Mouse (Mus musculus) left cerebral cortex, postnatal 14 days (tissue): ENCODE results near the gene Zfpm1. TPM values are rescaled to one million over a fixed set of nuclear protein-coding genes. Genes with fewer than 3 reads are reported as not detected.

ENCODE experiments used
- DNase-seq, 2 experiments: peaks; one replicate each; pipeline ENCODE4 v3.0.0; 2021 to 2022; ENCODE audit warnings: low spot score in 2 of 2, mixed read lengths in 1 of 2
- intact Hi-C: fragments of 180-260 bp; cut with DNase I; formaldehyde crosslinking; loops from one replicate; pipeline ENCODE4 v1.15.1; 2025
- total RNA-seq, 2 experiments: library from RNA; stranded (reverse); gene quantifications; 2 replicates each; pipeline ENCODE4 v1.2.3; 2021

Gene Zfpm1
- total RNA-seq, 2 experiments from 2014 or later: 20.4 to 25.2 TPM

DNA sequence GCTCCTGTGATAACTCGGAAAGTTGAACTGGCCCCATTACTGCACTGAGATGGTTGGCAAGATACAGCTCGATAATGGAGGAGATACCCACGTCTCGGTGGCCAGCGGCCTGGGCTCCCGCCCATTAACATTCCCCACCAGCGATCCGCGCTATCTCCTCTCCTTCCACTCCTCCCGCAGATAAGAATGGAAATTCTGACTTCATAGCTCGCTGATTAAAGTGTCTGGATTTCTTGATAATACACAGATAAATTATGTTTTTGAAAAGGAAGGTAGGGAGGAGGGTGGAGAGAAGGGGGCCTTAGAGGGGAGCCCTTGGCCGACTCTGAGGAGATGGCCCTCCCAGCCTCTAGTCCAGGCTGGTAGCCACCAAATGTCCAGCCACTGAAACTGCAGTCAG, 9.1 kb downstream of the Zfpm1 start:
- intact Hi-C loops: no loop called here
- no peak for DNase-seq

DNA sequence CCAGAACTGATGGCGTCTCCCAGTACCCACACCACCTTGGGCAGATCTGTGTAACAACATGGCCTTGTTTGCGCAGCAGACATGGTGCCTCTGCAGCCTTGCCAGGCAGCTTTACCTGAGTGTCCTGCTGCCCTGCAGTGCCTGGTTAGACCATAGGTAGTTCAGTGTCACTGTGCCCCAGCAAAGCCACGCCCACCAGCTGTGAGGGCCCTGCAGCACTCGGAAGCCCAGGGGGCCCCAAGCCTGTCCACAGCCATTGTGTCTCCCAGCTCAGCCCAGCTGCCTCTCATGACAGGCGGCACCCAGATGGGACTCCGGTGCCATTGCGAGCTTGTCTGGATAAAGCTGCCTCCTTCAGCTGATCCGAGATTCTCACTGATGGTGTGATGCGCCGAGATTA, 9.6 kb downstream of the Zfpm1 start:
- DNase-seq: no peak
- intact Hi-C loops: no loop called here

DNA sequence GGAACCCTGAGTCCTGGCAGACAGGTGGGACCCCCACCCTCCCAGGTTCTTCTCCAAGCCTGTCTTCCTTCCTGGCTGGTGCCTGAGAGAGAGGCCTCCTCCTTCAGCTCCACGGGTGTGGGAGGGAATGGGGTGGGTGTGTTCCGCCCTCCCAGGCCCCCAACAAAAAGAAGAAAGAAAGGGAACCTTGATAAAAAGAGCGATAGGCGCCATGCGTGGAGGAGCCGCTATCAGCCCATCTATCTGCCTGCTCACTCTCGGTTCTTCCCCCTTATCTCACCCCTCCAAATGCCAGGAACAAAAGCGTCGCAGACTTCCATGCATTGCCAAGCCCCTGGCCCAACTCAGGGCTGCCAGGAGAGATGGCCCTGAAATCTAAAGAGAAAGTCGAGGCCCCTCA, 11.5 kb downstream of the Zfpm1 start:
- DNase-seq: no peak
- intact Hi-C loops: no loop called here

DNA sequence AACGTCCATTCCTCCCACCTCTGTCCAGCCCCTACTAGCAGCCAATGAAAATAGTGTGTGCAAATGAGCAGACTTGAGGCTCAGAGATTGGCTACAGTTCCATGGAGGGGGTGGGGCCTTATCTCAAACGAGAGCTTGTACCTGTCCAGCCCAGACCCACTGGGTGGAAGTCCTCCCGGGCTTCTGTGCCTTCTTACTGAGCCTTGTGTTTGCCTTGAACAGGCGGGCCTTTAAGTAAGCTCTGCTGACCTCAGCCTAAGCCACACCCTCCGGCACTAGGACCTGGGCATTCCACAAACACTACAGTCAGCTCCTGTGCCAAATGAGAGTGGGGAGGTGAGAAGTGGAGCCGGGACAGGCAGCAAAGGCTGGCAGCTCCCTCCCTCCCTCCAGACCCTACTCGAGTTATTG, 12.3 kb downstream of the Zfpm1 start:
- intact Hi-C loops: no loop called here
- DNase-seq: no peak

DNA sequence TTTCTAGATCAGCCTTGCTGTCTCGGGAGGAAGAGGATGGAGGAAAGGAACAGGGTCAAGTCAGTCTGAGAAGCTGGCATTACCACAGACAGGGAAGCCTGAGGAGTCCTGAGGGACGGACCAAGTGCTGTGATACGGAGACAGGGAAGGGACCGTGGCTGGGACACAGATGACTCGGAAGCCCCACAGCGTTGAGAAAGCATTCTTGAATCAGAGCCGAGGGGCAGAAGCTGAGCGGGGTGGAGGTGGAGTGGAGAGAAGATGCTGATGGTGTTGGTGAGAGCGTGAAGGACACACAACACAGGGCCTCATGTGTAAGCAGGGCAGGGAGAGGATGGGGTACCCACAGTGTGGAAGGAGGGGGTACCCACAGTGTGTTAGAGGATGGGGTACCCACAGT, 13.4 kb downstream of the Zfpm1 start:
- intact Hi-C loops: no loop called here
- no peak for DNase-seq

DNA sequence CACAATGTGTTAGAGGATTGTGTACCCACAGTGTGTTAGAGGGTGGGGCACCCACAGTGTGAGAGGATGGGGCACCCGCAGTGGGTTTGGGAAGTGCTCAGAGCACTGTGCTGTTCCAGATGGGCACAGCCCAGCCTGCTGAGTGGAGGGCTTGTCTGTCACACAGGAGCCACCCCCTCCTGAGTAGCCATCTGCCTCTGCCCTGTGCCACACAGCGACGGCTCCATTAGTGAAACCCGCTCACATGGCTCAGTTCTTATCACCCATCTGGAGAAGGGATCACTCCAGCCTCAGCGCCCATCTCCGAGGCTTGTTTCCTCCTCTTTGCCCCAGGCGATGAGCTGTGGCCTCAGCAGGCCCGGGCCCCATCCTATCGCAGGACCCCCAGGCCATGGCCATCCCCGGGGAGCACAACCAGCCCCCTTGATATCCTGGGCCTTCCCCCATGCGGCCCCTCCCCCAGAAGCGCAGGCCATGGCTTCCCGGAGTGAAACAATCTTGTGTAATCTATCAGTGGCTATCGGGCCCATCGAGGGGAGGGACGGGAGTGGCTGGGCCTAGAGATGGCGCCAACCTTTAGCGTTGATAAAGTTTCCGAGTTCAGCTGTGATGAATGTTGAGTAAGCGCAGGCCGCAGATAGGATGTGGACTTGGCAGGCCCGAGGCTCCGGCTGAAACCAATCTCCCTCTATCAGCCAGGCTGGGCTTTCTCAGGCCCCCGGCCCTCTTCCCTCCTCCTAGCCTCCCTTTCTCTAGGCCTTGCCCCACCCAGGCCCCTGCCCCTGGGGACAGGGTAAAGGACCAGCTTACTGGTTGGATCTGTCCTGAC, 14.4 kb downstream of the Zfpm1 start:
- intact Hi-C loops: no loop called here

DNA sequence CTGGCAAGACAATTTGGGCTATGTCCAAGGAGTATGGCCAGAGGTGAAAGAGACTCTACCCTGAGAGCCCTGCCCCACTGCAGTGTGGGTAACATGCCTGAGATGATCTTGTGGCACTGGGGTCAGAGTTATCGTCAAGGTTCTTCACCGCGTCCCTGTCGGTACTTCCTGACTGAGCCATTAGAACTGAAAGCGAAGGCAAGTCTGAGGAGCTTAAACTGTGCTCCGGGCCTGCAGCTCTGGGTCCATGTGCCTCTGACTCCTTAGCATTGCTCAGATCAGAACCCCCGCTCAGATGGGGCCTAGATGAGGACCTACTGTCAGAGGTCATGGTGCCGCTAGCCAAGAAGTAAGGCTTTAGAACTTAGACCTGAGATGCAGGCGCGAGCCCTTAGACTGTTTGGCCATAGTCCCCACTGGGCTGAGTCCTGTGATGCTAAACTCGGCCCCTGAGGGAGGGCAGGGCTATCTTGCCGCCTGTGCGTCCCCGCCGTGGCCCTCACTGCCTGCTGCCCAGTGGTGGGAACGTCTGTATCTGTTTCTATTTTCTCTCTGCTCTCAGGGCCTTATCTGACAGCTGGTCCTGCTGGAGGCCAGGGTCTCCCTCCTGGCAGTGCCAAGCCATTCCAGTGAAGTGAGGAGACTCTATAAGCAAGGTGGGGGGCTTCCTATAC, 17.8 kb downstream of the Zfpm1 start:
- no peak for DNase-seq
- intact Hi-C loops: no loop called here

More for the DNA sequence above, 14.4 kb downstream of the Zfpm1 start:
- no peak for DNase-seq

DNA sequence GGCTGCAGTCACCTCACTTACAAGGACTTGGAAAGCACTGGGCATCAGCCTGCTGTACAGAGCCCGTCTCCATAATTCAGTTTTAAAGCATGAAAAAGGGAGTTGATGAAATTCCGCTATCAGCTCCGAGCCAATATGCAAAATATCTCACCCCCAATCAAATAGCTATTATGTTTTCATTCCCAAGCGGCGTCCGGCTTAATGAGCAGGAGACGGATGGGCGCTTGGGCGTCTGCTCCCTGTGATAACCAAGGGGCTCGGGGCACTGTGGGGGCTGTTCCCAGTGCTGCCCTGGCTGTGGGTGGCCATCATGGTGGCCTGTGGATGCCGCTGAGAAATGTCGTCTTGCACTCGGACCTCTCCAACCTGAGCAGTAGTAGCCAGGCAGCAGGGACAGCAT, 19.1 kb downstream of the Zfpm1 start:
- no peak for DNase-seq
- intact Hi-C loops: no loop called here

DNA sequence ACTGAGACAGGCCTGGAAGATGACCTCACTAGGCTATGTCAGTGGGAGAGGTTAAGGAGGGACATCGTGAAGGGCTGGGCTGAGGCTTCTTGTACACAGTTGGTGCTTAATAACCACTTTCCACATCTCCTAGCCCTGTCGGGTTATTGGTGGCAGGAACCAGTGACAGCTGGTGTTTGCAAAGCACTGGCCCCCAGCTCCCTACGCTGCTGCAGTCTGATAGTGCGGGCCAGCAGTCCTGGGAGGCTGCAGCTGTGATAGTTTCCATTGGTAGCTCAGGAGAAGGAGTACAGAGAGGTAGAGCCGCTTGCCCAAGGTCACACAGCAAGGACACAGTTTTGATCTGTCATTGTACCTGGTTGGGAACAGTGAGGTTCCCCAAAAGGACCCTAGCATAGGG, 19.9 kb downstream of the Zfpm1 start:
- DNase-seq: no peak
- intact Hi-C loops: no loop called here

DNA sequence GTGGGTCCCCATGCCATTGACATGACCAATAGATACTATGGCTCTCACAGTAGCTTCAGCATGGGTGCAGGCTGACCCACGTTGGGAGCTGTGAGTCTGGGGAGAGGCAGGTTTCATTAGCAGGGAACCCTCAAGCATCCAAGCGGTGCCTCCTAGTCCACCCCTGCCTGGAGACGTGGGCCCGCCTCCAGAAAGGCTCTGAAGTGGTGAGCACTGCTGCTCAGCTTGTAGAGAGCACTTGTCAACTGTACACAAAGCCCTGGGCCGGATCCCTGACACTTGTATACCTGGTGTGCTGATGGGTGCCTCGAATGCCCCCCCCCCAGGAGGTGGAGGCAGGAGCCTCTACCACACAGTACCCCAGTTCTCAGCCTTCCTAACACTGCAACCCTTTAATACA, 21.5 kb downstream of the Zfpm1 start:
- DNase-seq: no peak
- intact Hi-C loops: no loop called here

DNA sequence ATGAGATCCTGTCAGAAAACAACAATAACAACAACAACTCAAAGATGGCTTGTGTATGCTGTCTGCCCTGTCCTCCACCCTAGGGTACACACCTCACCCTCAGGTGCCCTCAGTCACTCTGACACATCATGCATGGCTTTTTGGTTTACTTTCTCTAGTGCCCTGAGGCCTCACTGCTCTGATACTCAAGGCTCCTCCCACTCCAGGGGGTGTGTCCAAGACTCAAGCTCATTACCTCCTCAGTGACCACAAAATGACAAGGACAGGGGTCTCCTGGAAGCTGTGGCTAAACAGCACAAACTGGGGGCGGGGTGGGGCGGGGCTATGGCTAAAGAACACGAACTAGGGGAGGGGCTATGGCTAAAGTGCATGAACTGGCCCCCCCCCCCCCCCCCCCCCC, 22.1 kb downstream of the Zfpm1 start:
- no peak for DNase-seq
- intact Hi-C loops: no loop called here

DNA sequence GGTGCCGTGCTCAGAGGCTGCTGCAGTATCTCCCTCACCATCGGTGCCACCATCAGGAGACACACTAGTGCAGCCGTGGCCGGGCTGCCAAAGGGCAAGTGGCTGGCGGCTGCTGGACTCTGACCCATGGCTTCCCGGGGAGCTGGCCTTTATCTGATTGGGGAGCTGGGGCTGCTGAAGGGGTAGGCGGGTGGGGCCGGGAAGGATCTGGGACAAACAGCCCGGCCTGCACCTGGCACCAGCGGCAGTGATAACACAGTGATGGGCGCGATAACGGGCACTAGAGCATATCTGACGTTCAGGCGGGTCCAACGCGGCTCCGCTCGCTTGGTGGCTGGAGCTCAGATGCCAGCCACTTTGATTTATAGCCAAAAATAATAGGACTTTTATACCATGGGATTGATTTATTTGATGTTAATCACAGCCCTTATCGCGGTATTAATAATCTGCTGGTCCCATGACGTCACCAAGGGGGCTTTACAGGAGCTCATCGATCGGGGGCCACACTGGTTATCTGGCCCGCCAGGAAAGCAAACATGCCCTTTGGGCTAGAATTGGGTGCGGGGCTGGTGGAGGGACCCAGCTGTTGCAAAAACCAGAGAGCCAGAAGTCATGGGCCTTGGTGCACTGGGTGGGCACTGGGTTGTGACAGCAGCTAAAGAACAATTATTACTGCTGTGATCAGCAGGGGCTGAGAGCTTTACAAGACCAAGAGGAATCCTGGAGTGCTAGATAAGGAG, 24.9 kb downstream of the Zfpm1 start:
- intact Hi-C loops: no loop called here
- DNase-seq: no peak

DNA sequence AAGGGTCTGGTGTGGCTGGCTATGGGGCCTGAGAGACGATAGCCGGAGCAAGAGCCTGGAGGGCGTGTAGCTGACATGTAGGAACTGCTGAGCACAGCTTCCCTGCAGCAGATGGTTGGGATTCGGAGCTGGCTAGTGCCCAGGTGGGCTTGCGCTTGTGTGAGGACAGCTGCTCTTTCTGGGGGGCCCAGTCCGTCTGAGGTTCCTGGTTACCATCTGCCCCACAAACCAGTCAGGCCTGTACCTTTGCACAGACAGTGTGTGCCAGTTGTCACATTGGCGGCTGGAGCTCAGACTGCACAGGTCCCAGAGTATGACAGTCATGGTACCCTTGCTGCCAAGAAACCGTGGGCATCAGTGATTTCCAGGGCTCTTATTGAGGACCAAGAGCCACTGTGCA, 25.9 kb downstream of the Zfpm1 start:
- no peak for DNase-seq
- intact Hi-C loops: no loop called here

DNA sequence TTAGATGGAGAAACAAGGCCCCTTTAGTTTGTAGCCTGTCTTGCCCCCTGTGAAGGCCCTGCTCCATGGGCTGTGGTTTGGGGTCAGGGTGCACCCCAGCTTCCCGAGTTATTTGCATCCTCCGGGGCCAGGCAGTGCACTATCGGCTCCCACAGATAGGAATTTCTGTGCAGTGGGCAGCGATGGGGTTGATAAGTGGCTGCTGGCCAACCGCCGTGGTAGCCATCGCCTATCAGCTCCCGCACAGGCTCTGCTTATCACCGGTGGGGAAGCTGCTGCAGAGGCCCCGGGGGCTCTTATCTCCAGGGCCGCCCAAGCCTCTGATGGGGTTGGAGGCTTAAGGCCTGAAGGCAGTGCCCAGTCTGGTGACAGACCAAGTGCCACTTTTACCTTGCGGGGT, 27.3 kb downstream of the Zfpm1 start:
- DNase-seq: no peak
- intact Hi-C loops: no loop called here

DNA sequence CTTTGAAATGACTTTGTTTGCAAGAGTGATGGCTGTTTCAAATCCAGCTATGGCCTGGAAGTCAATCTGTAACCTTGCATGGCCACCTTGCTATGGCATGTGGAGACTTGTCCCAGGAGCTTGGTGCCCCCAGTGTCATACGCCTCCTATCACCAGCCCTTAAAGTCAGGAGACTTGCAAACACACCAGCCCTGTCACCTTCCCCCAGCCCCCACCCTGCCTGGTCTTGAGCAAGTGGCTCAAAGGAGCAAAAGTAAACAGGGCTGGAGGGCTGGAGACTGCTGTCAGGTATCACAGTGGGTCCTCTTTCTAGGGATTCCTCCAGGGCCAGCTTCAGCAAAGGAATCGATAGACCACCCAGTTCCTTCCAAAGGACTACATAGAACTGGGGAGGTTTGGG, 29.2 kb downstream of the Zfpm1 start:
- intact Hi-C loops: no loop called here
- DNase-seq: no peak

DNA sequence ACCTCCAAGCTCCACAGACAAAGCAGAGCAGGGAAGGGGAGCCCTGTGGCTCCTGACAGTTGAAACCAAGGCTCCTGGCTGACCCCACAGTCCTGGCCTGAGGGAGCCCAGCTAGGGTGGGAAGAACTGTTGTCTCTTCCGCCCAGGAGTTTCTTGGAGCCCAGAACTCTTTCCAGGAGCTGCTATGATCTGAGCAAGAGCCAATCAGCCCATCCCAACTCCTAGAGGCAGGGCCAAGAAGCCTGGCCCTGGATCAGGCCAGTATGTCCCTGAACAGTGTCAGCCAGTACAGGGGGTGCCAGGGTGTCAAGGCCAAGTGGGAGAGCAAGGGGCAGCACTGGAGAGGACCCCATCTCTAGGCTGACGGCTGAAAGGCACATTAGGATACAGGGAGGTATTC, 30.6 kb downstream of the Zfpm1 start:
- intact Hi-C loops: no loop called here
- DNase-seq: no peak

DNA sequence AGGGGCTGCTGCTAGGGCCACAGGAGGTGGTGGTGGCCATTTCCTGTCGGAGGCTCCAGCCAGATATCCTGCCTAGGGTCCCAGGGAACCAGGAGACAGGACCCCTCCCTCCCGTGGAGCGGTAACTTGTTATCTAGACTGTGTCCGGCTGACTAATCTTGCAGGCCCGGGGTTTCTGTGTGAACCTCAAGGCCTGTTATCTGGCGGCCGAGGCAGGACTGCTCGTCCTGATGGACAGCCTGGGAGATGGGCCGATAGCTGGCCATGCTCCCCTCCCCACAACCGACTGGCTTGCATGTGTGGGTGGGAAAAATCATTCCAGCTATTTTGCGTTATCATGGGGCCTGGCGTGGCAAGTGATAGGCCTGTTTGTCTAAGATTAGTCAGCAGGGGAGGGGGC, 31.4 kb downstream of the Zfpm1 start:
- no peak for DNase-seq
- intact Hi-C loops: no loop called here

DNA sequence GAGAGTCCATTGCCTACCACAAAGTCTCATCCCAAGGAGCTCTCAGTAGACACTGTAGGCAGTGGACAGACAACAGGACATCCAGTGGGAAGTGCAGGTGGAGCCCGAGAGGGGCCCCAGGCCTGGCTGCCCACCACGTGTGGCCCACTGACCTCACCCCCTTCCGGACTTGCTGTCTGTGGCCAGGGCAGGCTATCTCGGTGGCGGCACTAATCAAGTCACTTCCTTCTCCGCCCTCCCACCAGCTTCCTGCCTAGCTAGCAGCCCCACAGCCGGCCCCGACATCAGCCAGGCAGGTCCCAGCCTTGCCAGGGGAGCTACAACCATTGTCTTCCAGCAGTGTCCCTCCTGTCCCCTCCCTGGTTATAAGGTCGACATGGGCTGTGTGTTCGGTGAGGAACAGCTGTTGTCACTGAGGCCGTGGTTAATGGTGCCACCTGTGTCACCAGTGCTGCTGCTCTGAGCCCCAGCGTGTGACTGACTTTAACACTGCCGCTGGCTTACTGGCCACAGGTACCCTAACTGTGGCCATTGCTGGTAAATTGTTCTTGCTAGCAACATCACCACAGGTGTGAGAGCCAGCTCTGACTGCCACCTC, 33.1 kb downstream of the Zfpm1 start:
- no peak for DNase-seq
- intact Hi-C loops: no loop called here

DNA sequence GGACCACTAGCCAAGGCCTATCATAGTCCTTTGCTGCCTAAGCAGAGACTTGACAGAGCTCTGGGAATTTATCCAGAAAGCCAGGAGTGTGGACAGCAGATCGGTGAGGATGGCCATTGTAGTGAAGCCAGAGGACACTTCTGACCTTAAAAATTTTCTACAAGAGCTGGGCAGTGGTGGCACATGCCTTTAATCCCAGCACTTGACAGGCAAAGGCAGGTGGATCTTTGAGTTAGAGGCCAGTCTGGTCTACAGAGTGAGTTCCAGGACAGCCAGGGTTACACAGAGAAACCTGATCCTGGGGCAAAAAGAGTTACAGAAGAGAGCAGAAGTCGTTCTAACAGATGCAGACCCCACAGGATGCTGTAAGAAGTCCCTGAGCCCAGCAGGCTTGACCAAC, 34.5 kb downstream of the Zfpm1 start:
- intact Hi-C loops: no loop called here
- no peak for DNase-seq

DNA sequence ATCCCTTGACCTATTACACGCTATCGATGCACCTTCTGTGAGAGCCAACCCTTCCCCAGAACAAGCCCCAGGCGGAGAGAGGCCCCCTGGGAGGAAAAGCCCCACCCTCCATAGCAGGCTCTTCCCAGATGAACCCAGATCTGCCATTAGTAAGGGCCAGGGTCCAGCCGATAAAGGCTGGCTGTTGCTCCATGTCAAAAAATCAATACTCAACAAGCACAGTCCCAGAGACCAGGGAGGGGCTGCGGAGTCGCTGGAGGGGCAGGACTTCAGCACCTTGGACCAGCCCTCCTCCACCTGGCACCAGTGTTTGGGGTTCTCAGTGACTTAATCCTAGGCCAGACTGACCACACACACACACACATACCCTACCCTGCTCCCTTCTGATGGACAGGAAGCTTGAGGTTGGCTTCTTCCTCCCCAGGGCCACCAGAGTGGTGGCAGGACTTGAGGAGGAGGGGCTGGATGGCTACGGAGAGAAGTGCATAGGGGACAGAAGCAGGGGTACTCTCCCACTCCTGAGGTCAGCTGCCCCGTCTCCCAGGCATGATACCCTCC, 36.1 kb downstream of the Zfpm1 start:
- intact Hi-C loops: no loop called here

More for the DNA sequence above, 36.1 kb downstream of the Zfpm1 start:
- DNase-seq: no peak
